Mouse (Mus musculus): ENCODE data around the gene Mrps6.

- TF ChIP-seq CTCF (IDR thresholded peaks at IDR 0.05; ENCODE audit: control insufficient read depth, insufficient read depth, insufficient read length) = no peak
- no peak for TF ChIP-seq USF1 (IDR thresholded peaks at IDR 0.05; ENCODE audit: low read depth)
- TF ChIP-seq MYOG (IDR thresholded peaks at IDR 0.05; ENCODE audit: control insufficient read depth, extremely low read depth, insufficient read length) = no peak
Measured at GRCm38 (mm10) chr16:92019141-92020118, 38.6 kb upstream of the Mrps6 start.
